Mouse (Mus musculus): ENCODE results near the gene Gemin7. TPM values are rescaled to one million over a fixed set of nuclear protein-coding genes. Genes with fewer than 3 reads are reported as not detected.

Gemin7 gene
- polyA plus RNA-seq (2012; rRNA removed): 40.7 and 66.6 TPM in 2 replicates

GRCm38 (mm10) chr7:19577141-19577852 is at the start of gene Gemin7, which contains the start of gene Zfp296:
Gemin7 (minus strand) TSS chr7:19577595.
Zfp296 (plus strand) TSS chr7:19577287.

GRCm38 (mm10) chr7:19603849-19604605 is 26.6 kb upstream of the Gemin7 start, which contains the start of gene Clasrp:
Clasrp (minus strand) TSS chr7:19604486.

GRCm38 (mm10) chr7:19562643-19563410 is 14.6 kb downstream of the Gemin7 start, which contains the start of gene Ppp1r37:
Ppp1r37 (minus strand) TSS chr7:19563076.

GRCm38 (mm10) chr7:19517652-19518365 is 59.6 kb downstream of the Gemin7 start, which contains the start of gene Nkpd1:
Nkpd1 (plus strand) TSS chr7:19517838.

Other genes with a start within 250 kb of the Gemin7 start
- 63.7 and 67.6 TPM in 2 replicates for gene Ercc1, start 232.8 kb downstream of the Gemin7 start, polyA plus RNA-seq (2012; rRNA removed)
- 13.1 and 16.6 TPM in 2 replicates for gene Cd3eap, start 218.1 kb downstream of the Gemin7 start, polyA plus RNA-seq (2012; rRNA removed)
- gene Ppp1r13l, start 217.8 kb downstream of the Gemin7 start, polyA plus RNA-seq (2012; rRNA removed): 11.1 and 11.8 TPM in 2 replicates
- gene Ercc2, start 195.6 kb downstream of the Gemin7 start, polyA plus RNA-seq (2012; rRNA removed): 53.3 and 59.0 TPM in 2 replicates
- 1.8 and 2.0 TPM in 2 replicates for gene Klc3, start 173.5 kb downstream of the Gemin7 start, polyA plus RNA-seq (2012; rRNA removed)
- 0.40 and 0.76 TPM in 2 replicates for gene Ckm, start 172.8 kb downstream of the Gemin7 start, polyA plus RNA-seq (2012; rRNA removed)
- gene Mark4, start 118.8 kb downstream of the Gemin7 start, polyA plus RNA-seq (2012; rRNA removed): 33.8 and 41.7 TPM in 2 replicates
- 2.1 and 2.9 TPM in 2 replicates for gene Exoc3l2, start 114.3 kb downstream of the Gemin7 start, polyA plus RNA-seq (2012; rRNA removed)
- gene Bloc1s3, start 69.2 kb downstream of the Gemin7 start, polyA plus RNA-seq (2012; rRNA removed): 6.3 and 9.5 TPM in 2 replicates
- gene Trappc6a, start 69.2 kb downstream of the Gemin7 start, polyA plus RNA-seq (2012; rRNA removed): 36.1 and 56.2 TPM in 2 replicates
- 0.10 and 0.15 TPM in 2 replicates for gene Nkpd1, start 59.8 kb downstream of the Gemin7 start, polyA plus RNA-seq (2012; rRNA removed)
- gene Ppp1r37, start 14.5 kb downstream of the Gemin7 start, polyA plus RNA-seq (2012; rRNA removed): 59.4 and 66.9 TPM in 2 replicates
- gene Zfp296, start 308 bp downstream of the Gemin7 start, polyA plus RNA-seq (2012; rRNA removed): 1.0 and 1.3 TPM in 2 replicates
- 134 and 154 TPM in 2 replicates for gene Clasrp, start 26.9 kb upstream of the Gemin7 start, polyA plus RNA-seq (2012; rRNA removed)
- 2.4 and 4.4 TPM in 2 replicates for gene Relb, start 51.8 kb upstream of the Gemin7 start, polyA plus RNA-seq (2012; rRNA removed)
- 36.8 and 58.8 TPM in 2 replicates for gene Clptm1, start 87.4 kb upstream of the Gemin7 start, polyA plus RNA-seq (2012; rRNA removed)
- 4.6 and 11.0 TPM in 2 replicates for gene Apoc2, start 100.3 kb upstream of the Gemin7 start, polyA plus RNA-seq (2012; rRNA removed)
- not detected in 2 replicates for gene Gm44805, start 103.8 kb upstream of the Gemin7 start, polyA plus RNA-seq (2012; rRNA removed)
- gene Apoc4, start 103.9 kb upstream of the Gemin7 start, polyA plus RNA-seq (2012; rRNA removed): 0.19 and 0.41 TPM in 2 replicates
- 4.9 and 8.1 TPM in 2 replicates for gene Apoc1, start 115.1 kb upstream of the Gemin7 start, polyA plus RNA-seq (2012; rRNA removed)
- 198 and 270 TPM in 2 replicates for gene Apoe, start 121.6 kb upstream of the Gemin7 start, polyA plus RNA-seq (2012; rRNA removed)
- 102 and 110 TPM in 2 replicates for gene Tomm40, start 137.8 kb upstream of the Gemin7 start, polyA plus RNA-seq (2012; rRNA removed)
- 43.3 and 45.3 TPM in 2 replicates for gene Nectin2, start 172.9 kb upstream of the Gemin7 start, polyA plus RNA-seq (2012; rRNA removed)
- 18.2 and 28.9 TPM in 2 replicates for gene Bcam, start 193.4 kb upstream of the Gemin7 start, polyA plus RNA-seq (2012; rRNA removed)
- gene Cblc, start 219.2 kb upstream of the Gemin7 start, polyA plus RNA-seq (2012; rRNA removed): 0.34 and 0.46 TPM in 2 replicates
- gene Bcl3, start 245.2 kb upstream of the Gemin7 start, polyA plus RNA-seq (2012; rRNA removed): 0.60 and 1.0 TPM in 2 replicates

All from central nervous system, embryonic 11.5 days (tissue).